Mouse (Mus musculus) brain, embryonic 14.5 days (tissue): ENCODE data around the gene Negr1.

ENCODE experiments used
- CTCF ChIP-seq: fragments of 200-500 bp; IDR thresholded peaks from 2 replicates; pipeline ENCODE4 v1.5.1; 2012; ENCODE audit warnings: inconsistent platforms, mild to moderate bottlenecking, moderate library complexity, borderline replicate concordance; ENCODE audit not compliant: insufficient read depth, insufficient read length; ENCODE audit errors: extremely low read depth
- POLR2A ChIP-seq: fragments of 200-500 bp; IDR thresholded peaks from 2 replicates; pipeline ENCODE4 v1.6.1; 2012; ENCODE audit warnings: mild to moderate bottlenecking, inconsistent platforms, borderline replicate concordance; ENCODE audit not compliant: poor library complexity, insufficient read depth, insufficient read length, severe bottlenecking; ENCODE audit errors: extremely low read depth

DNA sequence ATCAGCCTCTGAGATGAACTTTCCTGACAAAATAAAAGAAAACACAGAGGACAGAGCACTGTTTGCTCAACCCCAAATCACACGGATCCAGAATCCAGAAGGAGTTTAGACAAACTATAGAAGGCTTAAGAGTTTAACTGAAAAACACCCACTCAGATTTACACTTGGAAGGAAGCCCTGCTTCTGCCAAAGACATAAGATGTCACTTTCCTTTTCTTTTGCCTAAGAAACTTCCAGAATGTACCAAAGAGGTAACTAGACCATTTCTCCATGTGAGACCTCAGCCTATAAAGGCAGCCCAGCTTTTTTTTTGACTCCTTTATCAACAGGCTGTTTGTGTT lies 518.3 kb downstream of the Negr1 start:
- no peak for TF ChIP-seq CTCF
- TF ChIP-seq POLR2A: no peak
